Mouse (Mus musculus): Measurements from ENCODE around the gene Hint3. TPM values are rescaled to one million over a fixed set of nuclear protein-coding genes. Genes with fewer than 3 reads are reported as not detected.
A peak's percentile ranks its signal among the peaks of the same experiment; 100 is the strongest.

The Hint3 gene
- total RNA-seq (2014; rRNA removed) (54.7 and 57.2 TPM in 2 replicates), polyA plus RNA-seq (2012; rRNA removed) (16.4 and 18.0 TPM in 2 replicates)

DNA sequence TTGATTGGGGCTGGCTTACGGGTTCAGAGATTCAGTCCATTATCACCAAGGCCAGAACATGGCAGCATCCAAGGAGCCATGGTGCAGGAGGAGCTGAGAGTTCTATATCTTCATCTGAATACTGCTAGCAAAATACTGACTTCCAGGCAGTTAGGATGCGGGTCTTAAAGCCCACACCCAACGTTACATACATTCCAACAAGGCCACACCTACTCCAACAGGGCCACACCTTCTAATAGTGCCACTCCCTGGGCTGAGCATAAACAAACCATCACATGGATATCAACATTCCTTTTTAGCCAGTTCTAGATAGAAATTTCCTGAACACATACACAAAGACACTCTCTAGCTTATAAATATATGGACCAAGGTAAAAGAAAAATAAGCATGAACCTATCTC lies at the start of gene Hint3:
Gene Hint3 (minus strand): TSS at position 120 of the 400 bp plus-strand sequence.
- Histone ChIP-seq H3K36me3 (ENCODE audit: control insufficient read depth, insufficient read depth, low read length) (no peaks in the 10 kb centered on the region), H3K27me3 (ENCODE audit: control insufficient read depth, insufficient read depth, low read length) (no peaks in the 10 kb centered on the region), H3K4me1 (ENCODE audit: control insufficient read depth, insufficient read depth, low read length) (no peaks in the 10 kb centered on the region), H3K27ac (replicated peaks; ENCODE audit: insufficient read depth, low read depth, low read length) (no peak within 1 kb of the TSS), H3K4me3 (ENCODE audit: insufficient read depth, low read depth, low read length) (no peak within 1 kb of the TSS), H3K9ac (ENCODE audit: low read depth, low read length) (no peak within 1 kb of the TSS), H3K79me2 (ENCODE audit: control insufficient read depth, insufficient read depth, low read length) (no peaks in the 10 kb centered on the region)
- DNase-seq (ENCODE audit: extremely low read depth, low read depth, low spot score), result no peak
- 87% methylated on average over 3 of the region's 3 CpGs for WGBS
- no peak for TF ChIP-seq POLR2A (IDR thresholded peaks at IDR 0.05; ENCODE audit: extremely low read depth, insufficient read depth, low read length)
- no peak for TF ChIP-seq CTCF (IDR thresholded peaks at IDR 0.05; ENCODE audit: low read depth, low read length)

DNA sequence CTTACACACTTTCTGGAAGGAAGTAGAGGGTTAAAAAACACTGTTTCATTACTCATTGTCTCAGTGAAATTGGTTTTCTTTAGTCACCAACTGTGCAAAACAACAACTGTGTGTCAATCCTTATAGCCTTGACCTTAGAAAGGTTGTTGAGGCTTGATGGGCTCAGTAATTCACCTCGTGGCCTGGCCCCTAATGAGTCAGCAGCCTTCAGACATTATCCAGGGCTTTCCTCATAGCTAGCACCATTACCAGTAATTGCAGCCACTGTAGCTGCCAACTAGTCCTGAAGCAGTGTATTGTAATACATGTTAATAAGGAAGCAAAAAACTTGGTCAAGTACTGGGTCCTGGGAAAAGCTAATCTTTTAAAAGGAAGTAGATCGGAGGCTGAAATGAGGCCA lies 48.6 kb upstream of the Hint3 start:
- Histone ChIP-seq H3K79me2 (ENCODE audit: control insufficient read depth, insufficient read depth, low read length) (no peaks in the 10 kb centered on the region), H3K4me3 (ENCODE audit: insufficient read depth, low read depth, low read length) (no peak overlapping the region), H3K9ac (ENCODE audit: low read depth, low read length) (no peak overlapping the region), H3K27ac (replicated peaks; ENCODE audit: insufficient read depth, low read depth, low read length) (no peak overlapping the region), H3K4me1 (ENCODE audit: control insufficient read depth, insufficient read depth, low read length) (no peaks in the 10 kb centered on the region), H3K27me3 (ENCODE audit: control insufficient read depth, insufficient read depth, low read length) (no peaks in the 10 kb centered on the region), H3K36me3 (ENCODE audit: control insufficient read depth, insufficient read depth, low read length) (no peaks in the 10 kb centered on the region)
- DNase-seq (ENCODE audit: extremely low read depth, low read depth, low spot score), result no peak
- 72% methylated on average over 2 of the region's 2 CpGs for WGBS
- TF ChIP-seq POLR2A (IDR thresholded peaks at IDR 0.05; ENCODE audit: extremely low read depth, insufficient read depth, low read length) (no peak), CTCF (IDR thresholded peaks at IDR 0.05; ENCODE audit: low read depth, low read length) (no peak)

DNA sequence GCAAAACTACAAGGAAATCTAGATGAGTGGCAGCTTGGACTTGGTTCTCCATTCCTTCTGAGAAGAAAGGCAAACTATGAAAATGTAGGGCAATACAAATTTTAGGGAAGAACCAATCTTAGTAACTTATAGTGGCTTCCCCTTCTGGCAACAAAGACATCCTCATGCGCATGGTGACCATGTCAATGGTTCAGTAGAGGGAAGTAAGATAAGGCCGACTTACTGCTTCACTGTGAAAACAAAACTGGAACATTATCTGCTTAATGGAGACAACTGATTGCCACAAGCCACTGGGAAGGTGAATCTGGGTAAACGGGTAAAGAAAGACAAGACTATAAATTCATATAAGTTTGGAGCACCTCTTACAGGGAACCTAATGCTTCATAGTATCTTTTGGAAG lies 45.4 kb upstream of the Hint3 start:
- H3K4me1 ChIP-seq (ENCODE audit: control insufficient read depth, insufficient read depth, low read length), result no peaks in the 10 kb centered on the region

DNA sequence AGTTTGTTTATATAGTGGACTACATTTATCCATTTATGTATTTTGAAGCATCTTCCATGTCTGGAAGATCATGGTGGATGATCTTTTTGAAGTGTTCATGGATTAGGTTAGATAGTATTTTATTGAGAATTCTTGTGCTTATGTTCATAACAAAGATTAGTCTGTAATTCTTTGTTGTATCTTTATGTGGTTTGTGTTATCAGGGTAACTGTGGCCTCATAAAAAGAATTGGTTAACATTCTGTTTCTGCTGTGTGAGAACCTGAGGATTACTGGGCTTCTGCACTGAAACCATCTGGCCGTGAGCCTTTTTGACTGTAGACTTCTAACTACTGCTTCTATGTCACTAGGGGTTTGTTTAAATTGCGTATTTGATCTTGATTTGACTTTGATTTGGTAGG lies 37.1 kb upstream of the Hint3 start:
- TF ChIP-seq CTCF (IDR thresholded peaks at IDR 0.05; ENCODE audit: low read depth, low read length), result no peak
- TF ChIP-seq POLR2A (IDR thresholded peaks at IDR 0.05; ENCODE audit: extremely low read depth, insufficient read depth, low read length), result no peak
- Histone ChIP-seq H3K4me3 (ENCODE audit: insufficient read depth, low read depth, low read length) (no peak overlapping the region), H3K79me2 (ENCODE audit: control insufficient read depth, insufficient read depth, low read length) (no peaks in the 10 kb centered on the region), H3K9ac (ENCODE audit: low read depth, low read length) (no peak overlapping the region), H3K4me1 (ENCODE audit: control insufficient read depth, insufficient read depth, low read length) (no peaks in the 10 kb centered on the region), H3K27me3 (ENCODE audit: control insufficient read depth, insufficient read depth, low read length) (no peaks in the 10 kb centered on the region), H3K36me3 (ENCODE audit: control insufficient read depth, insufficient read depth, low read length) (no peaks in the 10 kb centered on the region), H3K27ac (replicated peaks; ENCODE audit: insufficient read depth, low read depth, low read length) (no peak overlapping the region)
- 95% methylated on average over 2 of the region's 2 CpGs for WGBS
- no peak for DNase-seq (ENCODE audit: extremely low read depth, low read depth, low spot score)

More for the DNA sequence above, 45.4 kb upstream of the Hint3 start:
- no peak overlapping the region for H3K9ac ChIP-seq (ENCODE audit: low read depth, low read length)
- DNase-seq (ENCODE audit: extremely low read depth, low read depth, low spot score), result peak; percentile 41
- no peaks in the 10 kb centered on the region for H3K36me3 ChIP-seq (ENCODE audit: control insufficient read depth, insufficient read depth, low read length)
- H3K79me2 ChIP-seq (ENCODE audit: control insufficient read depth, insufficient read depth, low read length), result no peaks in the 10 kb centered on the region
- TF ChIP-seq CTCF (IDR thresholded peaks at IDR 0.05; ENCODE audit: low read depth, low read length) (no peak), POLR2A (IDR thresholded peaks at IDR 0.05; ENCODE audit: extremely low read depth, insufficient read depth, low read length) (no peak)
- no peak overlapping the region for H3K27ac ChIP-seq (replicated peaks; ENCODE audit: insufficient read depth, low read depth, low read length)
- WGBS, result 76% methylated on average over 3 of the region's 3 CpGs
- H3K4me3 ChIP-seq (ENCODE audit: insufficient read depth, low read depth, low read length), result no peak overlapping the region
- no peaks in the 10 kb centered on the region for H3K27me3 ChIP-seq (ENCODE audit: control insufficient read depth, insufficient read depth, low read length)

DNA sequence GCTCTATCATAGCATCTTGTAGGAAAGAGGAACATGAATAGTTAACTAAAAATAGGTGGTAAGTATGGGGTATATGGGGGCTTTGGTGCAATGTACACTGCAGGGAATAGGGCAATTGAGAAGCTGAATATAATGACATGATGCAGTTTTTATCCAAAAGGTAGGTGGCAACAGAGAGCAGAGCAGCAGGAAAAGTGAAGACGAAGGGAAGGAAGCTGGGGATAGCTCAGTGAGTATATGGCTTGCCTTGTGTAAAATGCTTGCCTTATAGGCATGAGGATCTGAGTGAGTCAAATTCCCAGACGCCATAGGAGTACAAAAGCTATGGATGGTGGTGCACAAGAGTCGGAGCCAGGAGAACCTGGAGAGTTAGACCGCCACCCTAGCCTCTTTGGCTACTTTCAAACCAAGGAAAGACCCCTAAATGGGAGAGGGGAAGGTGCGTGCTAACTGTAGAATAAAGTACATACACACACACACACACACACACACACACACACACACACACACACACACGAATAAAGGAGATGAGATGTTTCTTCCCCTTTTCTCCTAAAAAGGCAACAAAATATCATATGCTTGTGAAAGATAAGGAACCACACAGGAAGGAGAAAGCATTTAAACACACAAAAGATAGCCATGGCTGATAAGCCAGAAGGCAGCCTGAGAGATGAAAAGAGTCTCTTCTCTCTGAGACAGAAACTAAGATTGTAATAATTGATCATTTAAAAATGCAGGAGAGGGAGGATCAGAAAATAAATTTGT lies 31.3 kb upstream of the Hint3 start:
- Histone ChIP-seq H3K27me3 (ENCODE audit: control insufficient read depth, insufficient read depth, low read length) (no peaks in the 10 kb centered on the region), H3K27ac (replicated peaks; ENCODE audit: insufficient read depth, low read depth, low read length) (no peak overlapping the region), H3K4me1 (ENCODE audit: control insufficient read depth, insufficient read depth, low read length) (no peaks in the 10 kb centered on the region), H3K36me3 (ENCODE audit: control insufficient read depth, insufficient read depth, low read length) (no peaks in the 10 kb centered on the region), H3K9ac (ENCODE audit: low read depth, low read length) (no peak overlapping the region), H3K4me3 (ENCODE audit: insufficient read depth, low read depth, low read length) (no peak overlapping the region), H3K79me2 (ENCODE audit: control insufficient read depth, insufficient read depth, low read length) (no peaks in the 10 kb centered on the region)
- 78% methylated on average over 6 of the region's 6 CpGs for WGBS
- no peak for TF ChIP-seq CTCF (IDR thresholded peaks at IDR 0.05; ENCODE audit: low read depth, low read length)
- TF ChIP-seq POLR2A (IDR thresholded peaks at IDR 0.05; ENCODE audit: extremely low read depth, insufficient read depth, low read length), result no peak
- no peak for DNase-seq (ENCODE audit: extremely low read depth, low read depth, low spot score)

DNA sequence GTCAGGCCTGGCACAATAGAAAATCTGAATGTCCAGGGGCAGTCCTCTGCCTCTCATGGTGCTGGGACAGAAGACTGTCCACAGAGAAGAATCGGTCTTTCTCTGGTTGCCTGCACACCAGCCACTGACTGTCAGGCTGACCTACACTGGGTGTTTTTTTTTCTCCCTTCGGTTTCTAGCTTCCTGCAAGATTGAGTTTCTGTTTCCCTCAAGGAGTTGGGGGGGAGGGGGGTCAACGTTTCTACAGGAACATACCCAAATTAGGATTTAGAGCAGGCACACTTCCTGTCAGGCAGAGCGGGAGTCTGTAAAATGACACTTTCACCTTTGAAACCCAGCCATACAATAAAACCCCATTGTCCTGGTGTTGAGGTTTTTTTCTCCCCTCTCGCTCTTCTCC lies 26.2 kb upstream of the Hint3 start:
- WGBS, result 51% methylated on average over 5 of the region's 5 CpGs

More for the DNA sequence above, 26.2 kb upstream of the Hint3 start:
- Histone ChIP-seq H3K4me1 (ENCODE audit: control insufficient read depth, insufficient read depth, low read length) (no peaks in the 10 kb centered on the region), H3K4me3 (ENCODE audit: insufficient read depth, low read depth, low read length) (peak overlapping the region; percentile 51), H3K79me2 (ENCODE audit: control insufficient read depth, insufficient read depth, low read length) (no peaks in the 10 kb centered on the region), H3K27me3 (ENCODE audit: control insufficient read depth, insufficient read depth, low read length) (no peaks in the 10 kb centered on the region), H3K9ac (ENCODE audit: low read depth, low read length) (peak overlapping the region; percentile 23), H3K27ac (replicated peaks; ENCODE audit: insufficient read depth, low read depth, low read length) (0 out of 2 replicates have a peak overlapping the region, but pooled peaks have one; percentile 27), H3K36me3 (ENCODE audit: control insufficient read depth, insufficient read depth, low read length) (peaks cover 3% of the 10 kb centered on the region; the same call in 1 of the 2 replicates)
- no peak for TF ChIP-seq POLR2A (IDR thresholded peaks at IDR 0.05; ENCODE audit: extremely low read depth, insufficient read depth, low read length)
- no peak for TF ChIP-seq CTCF (IDR thresholded peaks at IDR 0.05; ENCODE audit: low read depth, low read length)
- DNase-seq (ENCODE audit: extremely low read depth, low read depth, low spot score), result peak; percentile 19

Data from liver, adult 2 months (tissue).